Mouse (Mus musculus) lung, embryonic 16.5 days (tissue): ENCODE measurements around the gene Fkbp5. TPM values are rescaled to one million over a fixed set of nuclear protein-coding genes. Genes with fewer than 3 reads are reported as not detected.
A peak's percentile ranks its signal among the peaks of the same experiment; 100 is the strongest.
"Not testable (repeated sequence)": the region's sequence is repeated elsewhere in the genome, so short reads cannot be mapped to it uniquely, and the experiment has no call there.

Experiments used
- ATAC-seq: fragments of 200-750 bp; cut with Nextera tagmentation; 2 replicates; pipeline ENCODE4 v1.8.0; 2017; ENCODE audit warnings: low read depth, mild to moderate bottlenecking, moderate library complexity
- H3K27ac ChIP-seq: fragments of 300-500 bp; sonication (generic); 2 replicates; pipeline ENCODE4 v1.5.1; 2014; ENCODE audit warnings: mild to moderate bottlenecking, control low read depth, low read length
- H3K27me3 ChIP-seq: fragments of 300-500 bp; sonication (generic); 2 replicates; pipeline ENCODE4 v1.6.1; 2014; ENCODE audit warnings: low read depth, low read length, mixed read lengths; ENCODE audit not compliant: control insufficient read depth, insufficient read depth
- H3K36me3 ChIP-seq: fragments of 300-500 bp; sonication (generic); 2 replicates; pipeline ENCODE4 v1.6.1; 2014; ENCODE audit warnings: low read length; ENCODE audit not compliant: control insufficient read depth, insufficient read depth
- H3K4me1 ChIP-seq: fragments of 300-500 bp; sonication (generic); replicated peaks from 2 replicates; pipeline ENCODE4 v1.6.1; 2014; ENCODE audit warnings: low read length, mixed read lengths; ENCODE audit not compliant: control insufficient read depth, insufficient read depth
- H3K4me2 ChIP-seq: fragments of 300-500 bp; sonication (generic); 2 replicates; pipeline ENCODE4 v1.6.1; 2014; ENCODE audit warnings: low read depth, low read length, control low read depth
- H3K4me3 ChIP-seq: fragments of 300-500 bp; sonication (generic); 2 replicates; pipeline ENCODE4 v1.5.1; 2014; ENCODE audit warnings: mild to moderate bottlenecking, low read length, control low read depth
- H3K9ac ChIP-seq: fragments of 300-500 bp; sonication (generic); 2 replicates; pipeline ENCODE4 v1.6.1; 2014; ENCODE audit warnings: low read length, control low read depth
- H3K9me3 ChIP-seq: fragments of 300-500 bp; sonication (generic); 2 replicates; pipeline ENCODE4 v1.6.1; 2016; ENCODE audit warnings: low read length; ENCODE audit not compliant: control insufficient read depth
- WGBS: fragments of 180-500 bp; shearing (Covaris S2); extraction: QIAGEN DNeasy Blood & Tissue Kit; methylation state at CpG from one replicate; pipeline ENCODE4 v1.1.7; 2014; 5-methylcytosine and 5-hydroxymethylcytosine counted together
- polyA plus RNA-seq: library from polyadenylated mRNA; unstranded; fragments of >200 nt; fragmentation: Nextera tagmentation; extraction: Ambion mirVana; gene quantifications from 2 replicates; pipeline ENCODE4 v1.2.1, GENCODE M21; 2015

Gene Fkbp5
- polyA plus RNA-seq, 1 experiment from 2014 or later: 38.5 TPM

GRCm38 (mm10) chr17:28360531-28361277, 156.6 kb downstream of the Fkbp5 start:
- Histone ChIP-seq H3K27ac (peak overlapping the region; percentile 83), H3K9ac (no peak overlapping the region), H3K4me3 (no peak overlapping the region), H3K9me3 (no peaks in the 10 kb centered on the region), H3K4me2 (no peak overlapping the region), H3K36me3 (no peaks in the 10 kb centered on the region), H3K27me3 (peaks cover 17% of the 10 kb centered on the region), H3K4me1 (peaks cover 34% of the 10 kb centered on the region)
- WGBS: 56% methylated on average over 9 of the region's 9 CpGs
- ATAC-seq: peak; percentile 41

GRCm38 (mm10) chr17:28358576-28359261, 158.6 kb downstream of the Fkbp5 start:
- 15% methylated on average over 21 of the region's 24 CpGs for WGBS
- ATAC-seq, H3K4me2 ChIP-seq, H3K4me3 ChIP-seq, H3K27me3 ChIP-seq, H3K9me3 ChIP-seq, H3K36me3 ChIP-seq, H3K9ac ChIP-seq: not testable (repeated sequence)
- Histone ChIP-seq H3K4me1 (peaks cover 26% of the 10 kb centered on the region), H3K27ac (0 out of 2 replicates have a peak overlapping the region, but pooled peaks have one; percentile 3)

- Histone ChIP-seq H3K27me3 (no peaks in the 10 kb centered on the region; the same call in 1 of the 2 replicates), H3K9me3 (no peaks in the 10 kb centered on the region), H3K4me1 (peaks cover 19% of the 10 kb centered on the region), H3K36me3 (no peaks in the 10 kb centered on the region), H3K4me2 (no peak overlapping the region), H3K9ac (no peak overlapping the region), H3K4me3 (no peak overlapping the region), H3K27ac (peak overlapping the region; percentile 64)
- peak; percentile 39 for ATAC-seq
- WGBS: 64% methylated on average over 12 of the region's 12 CpGs
Observed at GRCm38 (mm10) chr17:28355871-28356270, 161.5 kb downstream of the Fkbp5 start.

GRCm38 (mm10) chr17:28352018-28352417, 165.3 kb downstream of the Fkbp5 start:
- WGBS: 30% methylated on average over 11 of the region's 11 CpGs
- Histone ChIP-seq H3K27ac (peak overlapping the region; percentile 99; the same call in 1 of the 2 replicates), H3K4me3 (peak overlapping the region; percentile 84), H3K36me3 (no peaks in the 10 kb centered on the region), H3K27me3 (no peaks in the 10 kb centered on the region), H3K4me1 (peaks cover 32% of the 10 kb centered on the region), H3K9me3 (no peaks in the 10 kb centered on the region), H3K4me2 (peak overlapping the region; percentile 94; the same call in 1 of the 2 replicates), H3K9ac (peak overlapping the region; percentile 81; the same call in 1 of the 2 replicates)
- ATAC-seq: no peak

- no peaks in the 10 kb centered on the region for H3K9me3 ChIP-seq
- peak overlapping the region; percentile 84 for H3K4me3 ChIP-seq
- ATAC-seq: peak; percentile 0; the same call in 1 of the 2 replicates
- H3K9ac ChIP-seq: peak overlapping the region; percentile 81
- peak overlapping the region; percentile 99 for H3K27ac ChIP-seq
- H3K36me3 ChIP-seq: no peaks in the 10 kb centered on the region
- H3K27me3 ChIP-seq: no peaks in the 10 kb centered on the region
- H3K4me2 ChIP-seq: peak overlapping the region; percentile 94
- 2% methylated on average over 27 of the region's 29 CpGs for WGBS
- H3K4me1 ChIP-seq: peaks cover 37% of the 10 kb centered on the region
Observed at GRCm38 (mm10) chr17:28351353-28351890, 165.9 kb downstream of the Fkbp5 start.

- Histone ChIP-seq H3K9me3 (no peaks in the 10 kb centered on the region), H3K9ac (peak within 1 kb of the TSS; percentile 96), H3K4me1 (peaks cover 42% of the 10 kb centered on the region), H3K36me3 (no peaks in the 10 kb centered on the region), H3K27me3 (no peaks in the 10 kb centered on the region), H3K27ac (peak within 1 kb of the TSS; percentile 99), H3K4me3 (peak within 1 kb of the TSS; percentile 84), H3K4me2 (peak within 1 kb of the TSS; percentile 94)
- ATAC-seq: peak; percentile 89
- WGBS: under 1% methylated on average over 51 of the region's 73 CpGs
Observed at GRCm38 (mm10) chr17:28350466-28351352, 166.6 kb downstream of the Fkbp5 start, which contains the start of gene Tead3. Gene Tead3, minus strand, starts transcription at chr17:28350817.

- Histone ChIP-seq H3K4me3 (peak overlapping the region; percentile 84), H3K4me1 (peaks cover 49% of the 10 kb centered on the region), H3K9me3 (no peaks in the 10 kb centered on the region), H3K36me3 (no peaks in the 10 kb centered on the region), H3K27ac (peak overlapping the region; percentile 99), H3K9ac (peak overlapping the region; percentile 96), H3K4me2 (peak overlapping the region; percentile 94), H3K27me3 (no peaks in the 10 kb centered on the region)
- ATAC-seq: peak; percentile 41
- WGBS: under 1% methylated on average over 37 of the region's 54 CpGs
Observed at GRCm38 (mm10) chr17:28349901-28350465, 167.3 kb downstream of the Fkbp5 start.

GRCm38 (mm10) chr17:28349264-28349880, 168.0 kb downstream of the Fkbp5 start:
- Histone ChIP-seq H3K27ac (peak overlapping the region; percentile 99), H3K9ac (peak overlapping the region; percentile 96), H3K9me3 (no peaks in the 10 kb centered on the region), H3K27me3 (no peaks in the 10 kb centered on the region), H3K36me3 (no peaks in the 10 kb centered on the region), H3K4me2 (peak overlapping the region; percentile 94), H3K4me1 (peaks cover 56% of the 10 kb centered on the region), H3K4me3 (peak overlapping the region; percentile 84)
- ATAC-seq: no peak
- WGBS: 5% methylated on average over 13 of the region's 13 CpGs
